Mouse (Mus musculus) large intestine, adult 2 months (tissue): Measurements from ENCODE around the gene 1700016D06Rik. TPM values are rescaled to one million over a fixed set of nuclear protein-coding genes. Genes with fewer than 3 reads are reported as not detected.
"Not testable (repeated sequence)": the region's sequence is repeated elsewhere in the genome, so short reads cannot be mapped to it uniquely, and the experiment has no call there.

Experiments
- DNase-seq: peaks from one replicate; pipeline ENCODE4 v3.0.0-alpha.2; 2012; ENCODE audit warnings: low read depth, low spot score
- WGBS: fragments of 180-500 bp; shearing (Covaris S2); methylation state at CpG from one replicate; pipeline ENCODE4 v1.1.7; 2018; 5-methylcytosine and 5-hydroxymethylcytosine counted together
- polyA plus RNA-seq: library from polyadenylated mRNA; depleted of rRNA; stranded (reverse); fragments of >200 nt; gene quantifications from 2 replicates; pipeline ENCODE4 v1.2.3, GENCODE M21; 2012

Gene 1700016D06Rik
- polyA plus RNA-seq, 1 experiment = not detected

- 66% methylated on average over 6 of the region's 6 CpGs for WGBS
- DNase-seq = no peak
Observed at GRCm38 (mm10) chr8:11704716-11705420, 4.0 kb upstream of the 1700016D06Rik start.

GRCm38 (mm10) chr8:11703789-11704188, 2.9 kb upstream of the 1700016D06Rik start:
- DNase-seq = no peak
- WGBS = 54% methylated on average over 5 of the region's 5 CpGs

DNA sequence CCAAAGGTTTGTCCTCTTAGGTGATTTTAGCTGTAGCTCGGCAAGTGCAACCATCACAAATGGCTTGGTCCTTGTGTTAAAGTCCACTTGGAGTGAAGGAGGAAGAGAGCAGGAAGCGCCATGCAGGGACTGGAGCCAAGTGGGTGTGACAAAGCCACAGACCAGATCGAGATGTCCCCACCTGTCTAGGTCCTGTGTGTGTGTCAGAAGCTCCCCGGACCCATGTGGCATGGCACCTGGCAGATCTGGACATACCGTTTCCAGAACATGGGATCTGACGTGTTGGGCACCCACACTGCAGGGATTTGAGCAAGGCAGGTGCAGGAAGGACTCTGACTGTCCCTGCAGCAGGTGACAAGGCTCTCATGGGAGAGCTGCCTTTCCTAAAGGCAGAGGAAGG, 565 bp upstream of the 1700016D06Rik start:
- WGBS = 26% methylated on average over 6 of the region's 6 CpGs
- DNase-seq = peak; percentile 47

GRCm38 (mm10) chr8:11700060-11701032, 517 bp downstream of the 1700016D06Rik start:
- WGBS = 27% methylated on average over 26 of the region's 26 CpGs
- DNase-seq = peak; percentile 55

GRCm38 (mm10) chr8:11699442-11700001, 1.3 kb downstream of the 1700016D06Rik start:
- 92% methylated on average over 5 of the region's 5 CpGs for WGBS
- no peak for DNase-seq

GRCm38 (mm10) chr8:11697467-11697866, 3.4 kb downstream of the 1700016D06Rik start:
- no peak for DNase-seq
- WGBS = 87% methylated on average over 7 of the region's 7 CpGs

DNA sequence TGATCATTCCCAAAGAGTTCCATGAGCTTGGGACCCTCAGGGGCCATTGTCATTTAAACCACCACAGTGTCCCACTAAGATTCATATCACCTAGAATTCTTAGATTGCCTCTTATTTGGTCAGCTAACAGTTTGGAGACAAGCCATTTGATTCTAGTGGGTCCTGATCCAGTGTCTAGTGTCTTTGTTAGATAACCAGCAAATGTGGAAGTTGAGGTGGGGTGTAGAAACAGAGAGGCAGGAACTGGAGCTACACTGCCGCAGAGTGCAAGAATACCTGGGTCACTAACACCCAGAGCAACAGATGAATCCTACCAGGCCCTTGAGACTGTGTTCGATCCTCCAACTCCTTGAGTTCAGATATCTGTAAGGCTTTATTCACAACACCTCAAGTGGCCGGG, 4.7 kb downstream of the 1700016D06Rik start:
- 90% methylated on average over 3 of the region's 3 CpGs for WGBS
- DNase-seq = no peak

DNA sequence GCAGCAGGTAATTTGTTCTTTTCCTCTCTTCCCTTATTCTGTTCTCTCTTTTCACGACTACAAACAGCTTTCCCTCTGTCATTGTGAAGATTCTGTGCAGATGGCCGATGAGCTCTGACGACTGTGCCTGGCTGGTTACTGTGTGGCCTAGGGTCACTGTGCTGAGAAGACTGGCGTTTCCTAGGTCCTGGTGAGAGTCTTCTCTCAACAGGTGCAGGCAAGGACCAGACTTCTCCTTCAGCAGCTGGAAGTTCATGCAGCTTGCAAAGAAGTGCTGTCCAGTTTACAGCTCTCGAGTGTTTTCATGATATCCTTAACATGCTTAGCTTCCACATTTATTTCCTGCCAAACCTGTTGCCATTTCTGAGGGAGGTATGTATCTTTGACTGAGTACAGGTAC, 6.9 kb downstream of the 1700016D06Rik start:
- WGBS = 74% methylated on average over 5 of the region's 5 CpGs

DNA sequence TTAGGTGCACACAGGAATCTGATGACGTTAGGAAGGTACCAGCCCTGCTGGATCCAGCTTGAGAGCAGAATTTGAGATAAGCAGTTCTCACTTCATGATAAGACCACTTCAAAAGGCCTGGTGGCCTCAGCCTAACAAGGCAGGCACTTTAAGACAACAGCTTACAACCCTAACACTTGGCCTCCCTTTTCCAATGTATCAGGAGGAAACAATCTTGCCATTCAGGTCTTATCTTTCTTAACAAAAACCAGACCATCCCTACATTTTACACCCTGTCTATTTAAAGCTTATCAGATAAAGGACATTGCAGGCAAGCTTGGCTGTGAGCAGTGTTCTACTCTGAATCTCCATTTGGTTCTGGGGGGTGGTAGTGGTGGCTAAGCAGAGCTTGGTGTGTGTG, 8.4 kb downstream of the 1700016D06Rik start:
- 15% methylated on average over 1 of the region's 1 CpGs for WGBS
- no peak for DNase-seq

More for the DNA sequence above, 6.9 kb downstream of the 1700016D06Rik start:
- no peak for DNase-seq

GRCm38 (mm10) chr8:11691761-11692160, 9.1 kb downstream of the 1700016D06Rik start:
- DNase-seq = no peak
- WGBS = 78% methylated on average over 6 of the region's 6 CpGs

GRCm38 (mm10) chr8:11691284-11691683, 9.6 kb downstream of the 1700016D06Rik start:
- DNase-seq = no peak
- 64% methylated on average over 6 of the region's 6 CpGs for WGBS

GRCm38 (mm10) chr8:11689945-11690344, 10.9 kb downstream of the 1700016D06Rik start:
- DNase-seq = no peak
- 56% methylated on average over 7 of the region's 7 CpGs for WGBS

DNA sequence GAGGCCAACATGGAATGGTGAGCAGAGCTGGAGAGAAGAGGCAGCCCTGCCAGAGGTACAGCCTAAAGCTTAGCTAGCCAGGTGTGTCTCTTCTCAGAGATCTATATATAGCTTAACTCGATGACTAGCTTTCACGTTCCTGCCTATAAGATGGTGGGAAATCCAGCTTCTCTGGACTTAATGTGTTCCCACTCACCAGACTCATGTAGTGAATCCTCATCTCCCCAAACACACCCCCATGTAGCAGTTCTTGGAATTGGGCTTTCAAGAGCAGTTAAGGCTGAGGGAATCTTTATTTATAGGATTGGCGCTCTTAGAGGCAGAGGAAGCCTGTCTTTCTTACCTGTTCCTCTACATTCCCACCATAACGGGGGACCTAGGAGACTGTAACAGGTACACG, 13.6 kb downstream of the 1700016D06Rik start:
- no peak for DNase-seq
- 92% methylated on average over 5 of the region's 5 CpGs for WGBS

DNA sequence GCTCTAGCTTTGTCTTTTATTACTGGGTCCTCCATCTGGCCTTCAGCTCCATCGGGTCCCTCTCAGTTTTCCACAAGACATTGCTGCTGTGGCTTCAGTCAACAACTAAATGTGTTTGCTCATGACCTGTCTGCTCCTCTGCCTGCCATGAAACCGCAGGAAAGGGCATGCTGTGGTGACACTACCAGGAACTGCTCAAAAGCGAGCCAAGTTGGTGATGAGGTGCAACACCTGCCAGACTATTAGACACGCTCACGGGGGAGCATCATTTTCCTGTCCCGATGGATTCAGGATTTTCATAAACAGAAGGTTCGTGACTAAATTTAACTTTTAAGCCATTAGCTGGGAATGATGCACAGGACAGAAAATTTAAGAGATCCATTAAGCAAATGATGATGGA, 16.3 kb downstream of the 1700016D06Rik start:
- DNase-seq = no peak
- WGBS = 56% methylated on average over 7 of the region's 7 CpGs

GRCm38 (mm10) chr8:11668308-11668707, 32.6 kb downstream of the 1700016D06Rik start:
- 56% methylated on average over 2 of the region's 2 CpGs for WGBS
- DNase-seq = no peak

DNA sequence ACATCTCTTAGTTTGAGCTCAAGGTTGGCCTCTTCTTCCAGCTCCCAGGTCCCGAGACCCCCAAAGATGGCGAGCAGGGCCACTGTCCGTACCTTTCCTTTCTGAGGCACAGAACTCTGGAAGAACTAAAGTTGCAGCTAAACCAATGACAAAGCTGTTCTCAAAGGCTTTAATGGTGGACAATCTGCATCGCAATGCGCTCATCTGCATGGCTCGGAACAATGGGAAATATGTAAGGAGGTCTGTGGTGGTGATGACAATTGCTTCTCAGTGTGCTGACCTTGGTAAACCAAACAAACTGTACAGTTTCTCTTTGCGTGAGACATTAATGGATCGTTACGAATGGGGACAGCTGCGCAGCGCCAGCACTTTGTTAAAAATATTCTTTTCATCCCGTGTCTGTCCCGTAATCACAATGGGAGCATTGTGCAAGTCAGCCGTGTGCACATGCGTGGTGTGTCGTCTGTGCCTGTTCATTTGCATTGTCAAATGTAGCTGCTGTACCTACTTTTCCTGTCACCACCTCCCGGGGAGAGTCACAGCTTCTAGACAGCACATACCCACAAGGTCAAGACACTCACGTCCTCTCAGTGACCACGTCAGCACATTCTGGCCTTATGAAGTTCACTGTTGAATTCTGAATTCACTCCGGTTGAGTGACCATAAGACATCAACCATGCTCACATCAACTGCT, 34.7 kb downstream of the 1700016D06Rik start:
- 78% methylated on average over 20 of the region's 20 CpGs for WGBS
- not testable (repeated sequence) for DNase-seq

DNA sequence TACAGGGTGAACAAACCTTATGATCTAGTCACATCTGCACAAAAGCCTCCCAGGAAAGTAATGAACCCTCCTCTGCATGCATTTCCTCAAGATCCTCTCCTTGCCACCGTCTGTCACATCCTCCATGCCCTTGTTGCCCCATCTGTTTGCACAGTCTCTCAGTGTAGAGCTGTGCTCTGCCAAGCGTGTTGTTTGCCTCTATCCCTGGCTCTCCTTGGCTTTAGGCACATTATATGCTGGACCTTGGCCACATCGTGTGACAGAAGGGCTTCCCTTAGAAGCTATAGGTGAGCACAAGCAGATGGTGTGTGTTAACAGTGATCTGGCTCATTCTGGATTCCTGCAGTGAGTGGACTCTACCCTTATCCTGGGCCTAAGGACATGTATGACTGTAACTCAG, 38.9 kb downstream of the 1700016D06Rik start:
- 41% methylated on average over 3 of the region's 3 CpGs for WGBS
- no peak for DNase-seq

- no peak for DNase-seq
- 87% methylated on average over 5 of the region's 5 CpGs for WGBS
Observed at GRCm38 (mm10) chr8:11650021-11650420, 50.8 kb downstream of the 1700016D06Rik start.

GRCm38 (mm10) chr8:11643123-11643522, 57.7 kb downstream of the 1700016D06Rik start:
- 27% methylated on average over 2 of the region's 2 CpGs for WGBS
- peak; percentile 83 for DNase-seq

DNA sequence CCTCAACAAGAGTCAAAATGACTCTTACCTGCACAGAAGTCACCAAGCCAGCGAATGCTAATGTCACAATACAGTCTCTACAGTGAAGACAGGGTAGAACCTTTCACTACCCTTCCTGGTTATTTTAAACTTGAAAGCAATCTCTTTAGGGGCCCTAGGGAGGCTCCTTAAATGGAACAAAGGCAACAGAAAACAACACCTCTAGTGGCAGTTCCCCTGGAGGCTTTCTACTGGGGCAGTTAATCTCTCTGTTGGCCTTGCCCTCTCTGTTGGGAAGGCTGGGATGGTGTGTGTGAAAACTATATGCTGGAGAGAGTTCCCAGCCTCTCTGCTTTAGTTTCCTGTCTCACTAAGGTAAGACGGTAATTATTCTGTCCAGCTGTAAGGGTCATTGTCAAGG, 60.3 kb downstream of the 1700016D06Rik start:
- DNase-seq = no peak
- 83% methylated on average over 2 of the region's 2 CpGs for WGBS
